Mouse (Mus musculus) heart, adult 11 months (tissue): ENCODE data around the gene Hist1h2bh.
"Not testable (repeated sequence)": the region's sequence is repeated elsewhere in the genome, so short reads cannot be mapped to it uniquely, and the experiment has no call there.

Source experiments
- DNase-seq: peaks from one replicate; pipeline ENCODE4 v3.0.0; 2022

Hist1h2bh gene

DNA sequence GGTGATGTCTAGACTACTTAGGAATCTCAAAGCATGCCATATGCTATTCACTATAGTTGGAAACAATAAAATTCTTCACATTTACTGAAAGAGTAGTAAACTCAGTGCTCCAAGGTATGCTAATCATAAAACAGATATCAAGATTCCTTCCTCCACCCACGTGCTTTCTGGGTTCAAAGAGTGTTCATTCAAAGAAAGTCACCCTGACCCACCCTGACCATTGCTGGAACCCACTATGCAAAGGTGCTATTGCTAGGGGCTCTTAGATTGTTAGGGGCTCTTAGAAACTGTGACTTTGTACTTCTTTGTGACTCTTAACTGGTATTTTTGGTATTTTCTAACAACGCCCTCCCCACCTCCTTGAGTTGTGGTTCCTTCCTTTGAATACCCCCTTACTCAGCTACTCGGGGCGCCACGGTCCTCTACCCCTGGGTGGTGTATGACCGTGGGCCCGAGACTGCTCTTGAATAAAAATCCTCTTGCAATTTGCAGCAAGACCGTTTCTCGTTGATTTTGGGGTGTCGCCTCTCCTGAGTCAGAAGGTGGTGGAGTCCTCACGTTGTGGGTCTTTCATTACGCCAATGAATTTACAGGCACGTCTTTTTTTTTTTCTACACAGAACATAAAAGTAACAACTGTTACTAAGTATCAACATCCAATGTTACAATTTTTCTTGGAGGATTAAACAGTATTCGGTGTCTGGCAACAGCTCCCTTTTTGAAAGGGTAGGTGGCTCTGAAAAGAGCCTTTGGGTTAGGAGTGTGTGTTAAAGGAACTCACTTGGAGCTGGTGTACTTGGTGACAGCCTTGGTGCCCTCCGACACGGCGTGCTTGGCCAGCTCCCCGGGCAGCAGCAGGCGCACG lies 30.1 kb upstream of the Hist1h2bh start:
- peak; percentile 88 for DNase-seq

DNA sequence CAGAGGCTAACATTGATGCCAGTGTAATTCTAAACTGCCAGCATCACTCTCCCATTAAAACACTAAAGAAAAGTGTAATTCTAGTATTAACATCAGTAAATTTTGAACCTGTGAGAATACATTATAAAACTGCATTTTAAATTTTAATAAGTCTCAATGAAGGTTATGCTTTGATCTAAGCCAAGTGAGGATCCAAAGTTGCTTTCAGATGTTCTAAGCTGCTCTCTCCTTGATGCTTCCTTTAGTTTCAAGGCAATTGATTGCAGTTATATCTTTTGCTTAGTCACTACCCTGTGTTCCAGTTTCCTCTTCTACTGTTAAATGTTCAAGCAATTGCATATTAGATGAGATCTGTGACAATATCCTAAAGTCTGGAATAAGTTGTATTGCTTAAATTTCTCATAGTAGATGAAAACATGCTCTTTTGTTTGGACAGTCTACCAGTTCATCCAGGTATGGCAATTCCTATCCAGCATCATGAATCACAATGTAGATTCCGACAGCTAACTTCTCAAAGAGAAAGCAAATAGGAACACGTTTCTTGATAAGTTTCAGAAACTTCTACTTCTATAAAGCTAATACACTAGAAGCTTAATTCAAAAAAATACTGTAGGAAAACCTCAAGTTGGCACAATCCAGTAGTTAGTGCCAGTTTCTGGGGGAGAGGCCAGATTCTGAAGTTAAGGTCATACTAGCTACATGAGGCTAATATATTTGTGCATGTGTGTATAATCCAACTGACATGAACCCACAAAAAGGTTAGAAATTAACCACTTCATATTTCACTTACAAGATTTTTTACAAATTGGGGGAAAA lies 29.2 kb upstream of the Hist1h2bh start:
- no peak for DNase-seq

GRCm38 (mm10) chr13:23571504-23572217 lies 28.5 kb upstream of the Hist1h2bh start:
- not testable (repeated sequence) for DNase-seq

DNA sequence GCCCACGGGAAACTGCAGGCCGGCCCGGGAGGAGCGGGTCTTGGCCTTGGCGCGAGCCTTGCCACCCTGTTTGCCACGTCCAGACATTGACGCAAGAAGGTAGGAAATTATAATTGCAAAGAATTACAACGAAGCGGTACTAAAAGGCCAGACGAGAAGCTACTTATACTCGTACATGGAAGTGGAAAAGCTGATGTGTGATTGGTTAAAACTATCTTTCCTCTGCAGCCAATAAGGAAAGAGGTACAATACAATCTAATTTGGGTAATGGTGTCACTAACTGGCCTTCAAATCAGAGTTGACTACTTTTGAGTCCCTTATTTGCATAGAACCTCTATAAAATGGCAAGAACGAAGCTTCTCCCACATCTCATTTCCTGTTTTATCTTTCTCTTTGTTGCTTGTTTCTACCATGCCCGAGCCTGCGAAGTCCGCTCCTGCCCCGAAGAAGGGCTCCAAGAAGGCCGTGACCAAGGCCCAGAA lies 27.9 kb upstream of the Hist1h2bh start, which contains the start of the genes Hist1h2ae and Hist1h2bg:
Hist1h2ae (minus strand) TSS at position 199 of the 482 bp plus-strand sequence.
Hist1h2bg (plus strand) TSS at position 375 of the 482 bp plus-strand sequence.
- DNase-seq, result peak; percentile 98

DNA sequence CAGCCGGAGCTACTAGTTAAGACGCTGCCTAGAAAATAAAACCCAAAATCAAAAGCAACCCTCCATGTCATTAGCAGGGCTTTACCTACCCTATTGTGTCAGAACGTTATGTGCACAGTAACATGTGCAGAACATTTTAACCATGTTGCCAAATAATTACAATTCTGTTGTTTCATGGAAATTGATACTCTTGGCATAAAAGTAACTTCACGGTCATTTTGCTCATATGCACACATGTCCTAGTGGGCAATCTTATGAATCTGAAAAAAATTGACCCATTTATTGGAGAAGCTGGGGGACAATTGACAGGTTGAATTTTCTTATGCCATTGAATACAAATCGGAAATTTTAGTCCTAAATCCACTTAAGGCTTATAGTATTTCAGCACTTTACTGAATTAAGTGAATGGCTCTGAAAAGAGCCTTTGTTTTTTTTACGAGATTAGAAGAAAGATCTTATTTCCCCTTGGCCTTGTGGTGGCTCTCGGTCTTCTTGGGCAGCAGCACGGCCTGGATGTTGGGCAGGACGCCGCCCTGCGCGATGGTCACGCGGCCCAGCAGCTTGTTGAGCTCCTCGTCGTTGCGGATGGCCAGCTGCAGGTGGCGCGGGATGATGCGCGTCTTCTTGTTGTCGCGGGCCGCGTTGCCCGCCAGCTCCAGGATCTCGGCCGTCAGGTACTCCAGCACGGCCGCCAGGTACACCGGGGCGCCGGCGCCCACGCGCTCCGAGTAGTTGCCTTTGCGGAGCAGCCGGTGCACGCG lies 27.2 kb upstream of the Hist1h2bh start:
- DNase-seq, result not testable (repeated sequence)

- DNase-seq, result no peak
Observed at GRCm38 (mm10) chr13:23564482-23564881, 21.3 kb upstream of the Hist1h2bh start.

- peak; percentile 90 for DNase-seq
Observed at GRCm38 (mm10) chr13:23562699-23563462, 19.7 kb upstream of the Hist1h2bh start.

- peak; percentile 99 for DNase-seq
Observed at GRCm38 (mm10) chr13:23561883-23562659, 18.9 kb upstream of the Hist1h2bh start, which contains the start of gene Hist1h3e. TSS of gene Hist1h3e (minus strand) at chr13:23562369.

- DNase-seq, result not testable (repeated sequence)
Observed at GRCm38 (mm10) chr13:23561531-23561882, 18.3 kb upstream of the Hist1h2bh start.

GRCm38 (mm10) chr13:23560699-23561098 lies 17.5 kb upstream of the Hist1h2bh start:
- DNase-seq, result not testable (repeated sequence)

GRCm38 (mm10) chr13:23556906-23557305 lies 13.7 kb upstream of the Hist1h2bh start:
- no peak for DNase-seq

DNA sequence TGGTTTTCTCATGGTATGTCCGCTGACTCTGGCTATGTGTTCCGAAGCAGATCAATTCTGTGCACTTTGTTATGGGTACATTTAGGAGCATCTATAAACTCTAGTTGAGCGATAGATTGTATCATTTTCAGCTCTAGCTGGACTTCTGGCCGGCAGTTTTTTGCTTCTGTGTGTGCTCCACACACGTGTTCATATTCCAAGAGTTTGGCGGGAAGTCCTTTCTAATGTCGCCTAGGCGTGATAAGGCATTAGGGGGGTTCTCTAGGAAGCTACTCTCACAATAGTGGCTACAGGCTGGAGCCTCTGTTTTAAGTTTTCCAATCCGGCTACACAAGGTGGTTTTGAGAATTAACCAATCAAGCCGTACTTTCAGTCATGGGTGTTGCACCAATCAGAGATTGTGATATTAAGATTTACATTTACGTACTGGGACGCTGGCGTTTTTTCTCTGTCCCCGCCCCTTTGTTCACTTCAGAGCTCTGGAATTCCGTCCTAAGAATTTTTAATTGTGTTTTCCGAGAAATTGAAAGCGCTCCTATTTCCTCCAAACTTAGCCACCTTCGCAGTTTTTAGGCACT lies 12.7 kb upstream of the Hist1h2bh start:
- peak; percentile 98 for DNase-seq

- DNase-seq, result peak; percentile 98
Observed at GRCm38 (mm10) chr13:23554925-23555838, 12.0 kb upstream of the Hist1h2bh start.

DNA sequence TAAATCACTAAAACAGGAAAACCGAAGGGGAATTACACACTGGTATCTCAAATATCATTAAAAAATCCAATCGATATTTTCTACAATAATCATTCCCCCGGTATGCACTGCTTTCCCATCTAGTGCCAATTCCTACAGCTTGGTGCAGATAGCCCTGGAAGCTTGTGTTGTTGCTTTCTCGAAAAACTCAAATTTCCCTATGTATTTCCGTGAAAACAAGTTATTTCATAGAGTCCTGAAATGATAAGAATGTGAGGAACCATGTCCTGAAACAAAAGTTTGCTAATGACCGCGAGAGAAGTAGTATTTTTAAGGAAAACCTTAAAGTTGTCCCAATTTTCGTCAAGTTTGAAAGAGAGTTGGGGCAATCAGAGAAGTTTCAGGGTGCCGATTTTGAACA lies 11.2 kb upstream of the Hist1h2bh start:
- no peak for DNase-seq

DNA sequence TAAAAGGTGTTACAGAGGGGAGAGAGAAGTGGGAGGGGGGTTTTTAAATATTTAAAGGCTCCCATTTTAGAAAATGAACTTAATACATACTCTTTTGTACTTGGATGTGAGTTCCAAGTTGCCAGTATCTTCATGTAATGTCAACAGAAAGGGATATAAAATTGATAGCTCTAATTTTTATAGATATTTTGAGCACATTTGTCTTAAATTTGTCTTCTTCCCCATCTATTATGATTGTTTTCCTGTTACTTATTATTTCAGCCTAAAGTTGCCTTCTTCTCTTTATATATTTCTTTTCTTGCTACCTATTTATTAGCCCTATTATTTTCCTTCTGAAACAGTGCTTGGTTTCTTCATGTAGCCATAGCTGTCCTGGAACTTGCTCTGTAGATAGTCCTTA lies 9.8 kb upstream of the Hist1h2bh start, which contains the start of gene Hist1h1d:
Hist1h1d (plus strand) TSS at position 301 of the 400 bp plus-strand sequence.
- DNase-seq, result no peak

DNA sequence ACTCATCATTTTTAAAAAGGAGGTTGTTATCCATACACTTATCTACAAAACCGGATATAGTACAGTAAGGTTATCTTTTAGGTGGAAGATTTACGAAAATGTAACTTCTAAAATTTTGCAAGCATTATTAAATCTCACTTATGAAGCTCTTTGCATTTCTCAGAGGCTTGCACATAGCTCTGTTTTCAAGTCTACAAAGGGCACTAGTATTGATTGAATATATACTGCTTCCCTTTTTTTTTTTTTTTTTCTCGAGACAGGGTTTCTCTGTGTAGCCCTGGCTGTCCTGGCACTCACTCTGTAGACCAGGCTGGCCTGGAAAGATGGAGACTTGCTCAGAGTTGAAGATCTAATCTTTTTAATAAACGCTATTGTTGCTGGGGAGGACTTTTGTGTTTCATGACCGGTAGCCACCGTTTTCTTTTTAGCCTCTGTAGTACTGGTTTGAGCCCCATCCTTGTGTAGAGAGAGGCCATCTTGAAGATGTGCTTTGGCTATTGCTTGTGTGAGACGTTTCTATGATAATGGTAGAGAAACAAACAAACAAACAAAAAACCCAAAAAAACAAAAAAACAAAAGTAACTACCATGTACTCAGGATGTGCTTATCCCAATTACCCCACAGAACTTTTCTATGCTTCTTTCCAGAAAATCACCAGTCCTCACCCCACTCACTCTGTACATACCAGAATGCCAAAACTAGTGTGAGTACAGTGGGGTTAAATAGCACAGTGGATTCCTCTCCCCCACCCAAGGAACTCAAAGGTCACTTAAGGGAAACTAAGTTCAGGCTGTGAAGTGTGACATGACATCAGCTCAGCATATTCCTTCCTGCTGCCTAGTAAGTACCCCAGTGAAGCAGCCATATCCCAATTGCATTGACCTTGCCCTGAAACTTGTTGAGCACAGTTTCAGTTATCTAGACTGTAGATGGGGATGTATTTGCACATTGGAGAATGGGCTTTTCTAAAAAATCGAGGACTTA lies 9.0 kb upstream of the Hist1h2bh start:
- DNase-seq, result no peak

GRCm38 (mm10) chr13:23551146-23551834 lies 8.1 kb upstream of the Hist1h2bh start, which contains the start of gene Hist1h4f:
TSS of gene Hist1h4f (minus strand) at chr13:23551648.
- peak; percentile 98 for DNase-seq
